Mouse (Mus musculus): ENCODE measurements around the gene Gm3667. TPM values are rescaled to one million over a fixed set of nuclear protein-coding genes. Genes with fewer than 3 reads are reported as not detected.
"Not testable (repeated sequence)": the region's sequence is repeated elsewhere in the genome, so short reads cannot be mapped to it uniquely, and the experiment has no call there.

Gene Gm3667
- not detected in 2 replicates for polyA plus RNA-seq (2012; ENCODE audit: insufficient read depth, insufficient read length, low replicate concordance, missing spikeins)

DNA sequence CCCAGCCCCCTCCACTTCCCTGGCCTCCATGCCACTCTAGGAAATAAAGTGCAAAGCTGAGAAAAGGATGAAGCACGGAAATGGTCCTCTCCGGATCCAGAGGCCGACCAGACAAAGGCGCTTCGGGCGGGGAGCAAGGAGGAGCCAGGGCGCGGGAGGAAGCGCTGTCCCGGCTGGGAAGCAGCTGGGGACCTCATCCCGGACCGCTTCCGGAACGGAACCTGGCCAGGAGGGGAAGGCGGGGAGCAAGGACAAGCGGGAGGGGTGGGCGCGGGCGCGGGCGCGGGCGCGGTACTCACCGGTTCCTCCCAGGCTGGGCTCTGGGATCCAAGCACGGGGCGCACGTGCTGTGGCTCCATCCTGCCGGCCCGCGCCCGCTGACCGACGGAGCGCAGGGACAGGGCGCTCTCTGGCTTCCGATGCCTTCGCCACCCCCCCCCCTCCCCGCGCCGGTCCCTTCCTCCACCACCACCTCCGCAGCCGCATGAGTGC is at the start of gene Gm3667:
Gm3667 (minus strand) TSS at position 442 of the 492 bp plus-strand sequence.
- 2% methylated on average over 27 of the region's 43 CpGs for WGBS
- H3K4me1 ChIP-seq (ENCODE audit: control insufficient read depth, insufficient read depth, low read length); H3K27ac ChIP-seq (ENCODE audit: insufficient read depth, low read depth, low read length): not testable (repeated sequence)
- H3K4me3 ChIP-seq (ENCODE audit: insufficient read depth, low read depth, low read length): peak within 1 kb of the TSS; percentile 49

- not testable (repeated sequence) for H3K4me3 ChIP-seq (ENCODE audit: insufficient read depth, low read depth, low read length); H3K27ac ChIP-seq (ENCODE audit: insufficient read depth, low read depth, low read length); H3K4me1 ChIP-seq (ENCODE audit: control insufficient read depth, insufficient read depth, low read length)
- 96% methylated on average over 20 of the region's 24 CpGs for WGBS
Measured at GRCm38 (mm10) chr14:6899881-6900280, 10.1 kb upstream of the Gm3667 start.

- not testable (repeated sequence) for H3K27ac ChIP-seq (ENCODE audit: insufficient read depth, low read depth, low read length); H3K4me3 ChIP-seq (ENCODE audit: insufficient read depth, low read depth, low read length); H3K4me1 ChIP-seq (ENCODE audit: control insufficient read depth, insufficient read depth, low read length)
- whole genome bisulfite sequencing: 4% methylated on average over 5 of the region's 5 CpGs
Measured at GRCm38 (mm10) chr14:6888811-6889210, 951 bp downstream of the Gm3667 start.

GRCm38 (mm10) chr14:6840211-6840610 is 49.6 kb downstream of the Gm3667 start, which contains the start of gene Gm3642:
TSS of gene Gm3642 (minus strand) at chr14:6840311.
- not testable (repeated sequence) for H3K4me1 ChIP-seq (ENCODE audit: control insufficient read depth, insufficient read depth, low read length); H3K27ac ChIP-seq (ENCODE audit: insufficient read depth, low read depth, low read length)
- WGBS: no CpG with 5 or more reads among the region's 3 CpGs

GRCm38 (mm10) chr14:6823297-6823696 is 66.5 kb downstream of the Gm3667 start:
- WGBS: 95% methylated on average over 3 of the region's 3 CpGs
- not testable (repeated sequence) for H3K4me3 ChIP-seq (ENCODE audit: insufficient read depth, low read depth, low read length); H3K4me1 ChIP-seq (ENCODE audit: control insufficient read depth, insufficient read depth, low read length); H3K27ac ChIP-seq (ENCODE audit: insufficient read depth, low read depth, low read length)

More at GRCm38 (mm10) chr14:6840211-6840610, 49.6 kb downstream of the Gm3667 start, which contains the start of gene Gm3642:
- not testable (repeated sequence) for H3K4me3 ChIP-seq (ENCODE audit: insufficient read depth, low read depth, low read length)

Other genes starting within 250 kb of the Gm3667 start
- gene Gm10251, start 205.8 kb downstream of the Gm3667 start, polyA plus RNA-seq (2012; ENCODE audit: insufficient read depth, insufficient read length, low replicate concordance, missing spikeins): not detected in 2 replicates
- gene Gm8050, start 169.7 kb downstream of the Gm3667 start, polyA plus RNA-seq (2012; ENCODE audit: insufficient read depth, insufficient read length, low replicate concordance, missing spikeins): not detected in 2 replicates
- not detected in 2 replicates for gene Gm3636, start 147.6 kb downstream of the Gm3667 start, polyA plus RNA-seq (2012; ENCODE audit: insufficient read depth, insufficient read length, low replicate concordance, missing spikeins)
- gene Gm8362, start 115.6 kb downstream of the Gm3667 start, polyA plus RNA-seq (2012; ENCODE audit: insufficient read depth, insufficient read length, low replicate concordance, missing spikeins): not detected in 2 replicates
- gene Gm3642, start 49.7 kb downstream of the Gm3667 start, polyA plus RNA-seq (2012; ENCODE audit: insufficient read depth, insufficient read length, low replicate concordance, missing spikeins): not detected in 2 replicates
- not detected in 2 replicates for gene Gm6356, start 83.9 kb upstream of the Gm3667 start, polyA plus RNA-seq (2012; ENCODE audit: insufficient read depth, insufficient read length, low replicate concordance, missing spikeins)
- not detected in 2 replicates for gene Gm10406, start 137.5 kb upstream of the Gm3667 start, polyA plus RNA-seq (2012; ENCODE audit: insufficient read depth, insufficient read length, low replicate concordance, missing spikeins)
- gene Gm3685, start 155.0 kb upstream of the Gm3667 start, polyA plus RNA-seq (2012; ENCODE audit: insufficient read depth, insufficient read length, low replicate concordance, missing spikeins): not detected in 2 replicates
- not detected in 2 replicates for gene Gm3696, start 210.7 kb upstream of the Gm3667 start, polyA plus RNA-seq (2012; ENCODE audit: insufficient read depth, insufficient read length, low replicate concordance, missing spikeins)
- not detected in 2 replicates for gene Gm6676, start 235.4 kb upstream of the Gm3667 start, polyA plus RNA-seq (2012; ENCODE audit: insufficient read depth, insufficient read length, low replicate concordance, missing spikeins)